Mouse (Mus musculus): Measurements from ENCODE around the gene Rnps1. TPM values are rescaled to one million over a fixed set of nuclear protein-coding genes. Genes with fewer than 3 reads are reported as not detected.

Rnps1 gene
- polyA plus RNA-seq, 1 experiment from 2014 or later: 441 TPM

Other genes with a start within 250 kb of the Rnps1 start
- 394 and 453 TPM in 2 replicates for gene Atp6v0c, start 244.9 kb upstream of the Rnps1 start, polyA plus RNA-seq (2014; fragmentation: Nextera tagmentation; extraction: Ambion mirVana)
- gene Tbc1d24, start 209.0 kb upstream of the Rnps1 start, polyA plus RNA-seq (2014; fragmentation: Nextera tagmentation; extraction: Ambion mirVana): 8.3 and 8.4 TPM in 2 replicates
- gene Ntn3, start 205.0 kb upstream of the Rnps1 start, polyA plus RNA-seq (2014; fragmentation: Nextera tagmentation; extraction: Ambion mirVana): 3.8 and 4.9 TPM in 2 replicates
- gene Tedc2, start 193.7 kb upstream of the Rnps1 start, polyA plus RNA-seq (2014; fragmentation: Nextera tagmentation; extraction: Ambion mirVana): 17.7 and 19.2 TPM in 2 replicates
- gene Ccnf, start 163.1 kb upstream of the Rnps1 start, polyA plus RNA-seq (2014; fragmentation: Nextera tagmentation; extraction: Ambion mirVana): 117 and 120 TPM in 2 replicates
- gene Abca17, start 63.5 kb upstream of the Rnps1 start, polyA plus RNA-seq (2014; fragmentation: Nextera tagmentation; extraction: Ambion mirVana): not detected in 2 replicates
- 12.9 and 14.6 TPM in 2 replicates for gene Abca3, start 62.6 kb upstream of the Rnps1 start, polyA plus RNA-seq (2014; fragmentation: Nextera tagmentation; extraction: Ambion mirVana)
- 59.7 and 68.7 TPM in 2 replicates for gene Eci1, start 12.1 kb downstream of the Rnps1 start, polyA plus RNA-seq (2014; fragmentation: Nextera tagmentation; extraction: Ambion mirVana)
- gene Dnase1l2, start 28.5 kb downstream of the Rnps1 start, polyA plus RNA-seq (2014; fragmentation: Nextera tagmentation; extraction: Ambion mirVana): 2.7 and 3.3 TPM in 2 replicates
- 28.8 and 31.4 TPM in 2 replicates for gene E4f1, start 55.7 kb downstream of the Rnps1 start, polyA plus RNA-seq (2014; fragmentation: Nextera tagmentation; extraction: Ambion mirVana)
- 72.1 and 73.4 TPM in 2 replicates for gene Pgp, start 55.8 kb downstream of the Rnps1 start, polyA plus RNA-seq (2014; fragmentation: Nextera tagmentation; extraction: Ambion mirVana)
- 0.41 and 0.44 TPM in 2 replicates for gene Bricd5, start 59.3 kb downstream of the Rnps1 start, polyA plus RNA-seq (2014; fragmentation: Nextera tagmentation; extraction: Ambion mirVana)
- 33.8 and 34.0 TPM in 2 replicates for gene Mlst8, start 64.5 kb downstream of the Rnps1 start, polyA plus RNA-seq (2014; fragmentation: Nextera tagmentation; extraction: Ambion mirVana)
- 8.0 and 9.3 TPM in 2 replicates for gene Caskin1, start 74.0 kb downstream of the Rnps1 start, polyA plus RNA-seq (2014; fragmentation: Nextera tagmentation; extraction: Ambion mirVana)
- 113 and 123 TPM in 2 replicates for gene Traf7, start 113.4 kb downstream of the Rnps1 start, polyA plus RNA-seq (2014; fragmentation: Nextera tagmentation; extraction: Ambion mirVana)
- gene Rab26, start 119.6 kb downstream of the Rnps1 start, polyA plus RNA-seq (2014; fragmentation: Nextera tagmentation; extraction: Ambion mirVana): 1.8 and 2.7 TPM in 2 replicates
- gene Pkd1, start 135.3 kb downstream of the Rnps1 start, polyA plus RNA-seq (2014; fragmentation: Nextera tagmentation; extraction: Ambion mirVana): 19.0 and 23.9 TPM in 2 replicates
- gene Tsc2, start 218.1 kb downstream of the Rnps1 start, polyA plus RNA-seq (2014; fragmentation: Nextera tagmentation; extraction: Ambion mirVana): 77.6 and 87.4 TPM in 2 replicates
- gene Nthl1, start 218.1 kb downstream of the Rnps1 start, polyA plus RNA-seq (2014; fragmentation: Nextera tagmentation; extraction: Ambion mirVana): 20.0 TPM in 2 replicates
- 26.8 and 32.3 TPM in 2 replicates for gene Slc9a3r2, start 235.8 kb downstream of the Rnps1 start, polyA plus RNA-seq (2014; fragmentation: Nextera tagmentation; extraction: Ambion mirVana)
- gene Npw, start 243.9 kb downstream of the Rnps1 start, polyA plus RNA-seq (2014; fragmentation: Nextera tagmentation; extraction: Ambion mirVana): 0.32 TPM in 1 of 2 replicates, not detected in the other

Measured in forebrain, embryonic 11.5 days (tissue).